Mouse (Mus musculus) testis, postnatal 14 days (tissue): ENCODE results near the gene Slc25a14.

Experiments
- DNase-seq: peaks from one replicate; pipeline ENCODE4 v3.0.0; 2021; ENCODE audit warnings: low spot score

The Slc25a14 gene

GRCm38 (mm10) chrX:48623379-48624053 lies at the start of gene Slc25a14:
TSS of gene Slc25a14 (plus strand) at chrX:48623413.
- peak; percentile 81 for DNase-seq

GRCm38 (mm10) chrX:48583332-48583731 lies 39.9 kb upstream of the Slc25a14 start:
- DNase-seq: no peak

GRCm38 (mm10) chrX:48593721-48594098 lies 29.5 kb upstream of the Slc25a14 start:
- no peak for DNase-seq

- peak; percentile 33 for DNase-seq
These were observed 29.0 kb upstream of the Slc25a14 start, which contains the start of gene Zfp280c for GRCm38 (mm10) chrX:48594099-48594760. TSS of gene Zfp280c (minus strand) at chrX:48594504.

GRCm38 (mm10) chrX:48596053-48596452 lies 27.2 kb upstream of the Slc25a14 start:
- peak; percentile 32 for DNase-seq

- no peak for DNase-seq
These were observed 26.3 kb upstream of the Slc25a14 start for GRCm38 (mm10) chrX:48596906-48597305.

GRCm38 (mm10) chrX:48604872-48605271 lies 18.3 kb upstream of the Slc25a14 start:
- DNase-seq: no peak

- DNase-seq: no peak
These were observed 199 bp upstream of the Slc25a14 start for GRCm38 (mm10) chrX:48623049-48623378.

- DNase-seq: no peak
These were observed 824 bp downstream of the Slc25a14 start for GRCm38 (mm10) chrX:48624054-48624420.

GRCm38 (mm10) chrX:48637032-48637431 lies 13.8 kb downstream of the Slc25a14 start:
- DNase-seq: no peak

GRCm38 (mm10) chrX:48644122-48644521 lies 20.9 kb downstream of the Slc25a14 start:
- no peak for DNase-seq

GRCm38 (mm10) chrX:48666807-48667206 lies 43.6 kb downstream of the Slc25a14 start:
- DNase-seq: no peak

GRCm38 (mm10) chrX:48669588-48669987 lies 46.4 kb downstream of the Slc25a14 start:
- DNase-seq: no peak

- no peak for DNase-seq
These were observed 48.5 kb downstream of the Slc25a14 start for GRCm38 (mm10) chrX:48671714-48672113.

GRCm38 (mm10) chrX:48674171-48674570 lies 51.0 kb downstream of the Slc25a14 start, which contains the start of gene Gpr119:
TSS of gene Gpr119 (minus strand) at chrX:48674478.
- DNase-seq: no peak

- no peak for DNase-seq
These were observed 60.2 kb downstream of the Slc25a14 start for GRCm38 (mm10) chrX:48683451-48683850.

- no peak for DNase-seq
These were observed 60.6 kb downstream of the Slc25a14 start for GRCm38 (mm10) chrX:48683857-48684256.

GRCm38 (mm10) chrX:48694460-48694859 lies 71.2 kb downstream of the Slc25a14 start:
- peak; percentile 13 for DNase-seq

- peak; percentile 92 for DNase-seq
These were observed 71.7 kb downstream of the Slc25a14 start, which contains the start of gene Rbmx2 for GRCm38 (mm10) chrX:48694864-48695371. TSS of gene Rbmx2 (plus strand) at chrX:48695004.

GRCm38 (mm10) chrX:48709701-48710100 lies 86.5 kb downstream of the Slc25a14 start:
- DNase-seq: no peak
